Mouse (Mus musculus): ENCODE data around the gene Ndufs7.
"Not testable (repeated sequence)": the region's sequence is repeated elsewhere in the genome, so short reads cannot be mapped to it uniquely, and the experiment has no call there.

Ndufs7 gene

GRCm38 (mm10) chr10:80248971-80249640 is at the start of gene Ndufs7:
Gene Ndufs7, plus strand, starts transcription at chr10:80249121.
- in situ Hi-C loops (cut with MseI, MboI), result loop anchor here (5.0 kb wide), 2 partner anchors 57 to 72 kb away; partner anchors contain the start of gene Efna2 (in 1 of the 2)

GRCm38 (mm10) chr10:80199440-80200008 is 49.4 kb upstream of the Ndufs7 start:
- in situ Hi-C loops (cut with MseI, MboI), result loop anchor here in 1 of 2 experiments (5.0 kb wide), 1 partner anchor 43 kb away; no protein-coding TSS in a partner anchor

GRCm38 (mm10) chr10:80200485-80200884 is 48.4 kb upstream of the Ndufs7 start:
- in situ Hi-C loops (cut with MseI, MboI), result loop anchor here in 1 of 2 experiments (5.0 kb wide), 1 partner anchor 42 kb away; no protein-coding TSS in a partner anchor

- in situ Hi-C loops (cut with MseI, MboI), result loop anchor here in 1 of 2 experiments (5.0 kb wide), 1 partner anchor 38 kb away; no protein-coding TSS in a partner anchor
Observed at GRCm38 (mm10) chr10:80204055-80204454, 44.9 kb upstream of the Ndufs7 start.

- in situ Hi-C loops (cut with MseI, MboI), result no loop called here
Observed at GRCm38 (mm10) chr10:80207201-80207600, 41.7 kb upstream of the Ndufs7 start.

- in situ Hi-C loops (cut with MseI, MboI), result no loop called here
Observed at GRCm38 (mm10) chr10:80207676-80208075, 41.2 kb upstream of the Ndufs7 start.

GRCm38 (mm10) chr10:80208248-80208647 is 40.7 kb upstream of the Ndufs7 start:
- in situ Hi-C loops (cut with MseI, MboI), result no loop called here

- in situ Hi-C loops (cut with MseI, MboI), result no loop called here
Observed at GRCm38 (mm10) chr10:80208841-80209371, 40.0 kb upstream of the Ndufs7 start.

GRCm38 (mm10) chr10:80211547-80212103 is 37.3 kb upstream of the Ndufs7 start:
- in situ Hi-C loops (cut with MseI, MboI), result not testable (repeated sequence)

GRCm38 (mm10) chr10:80215048-80215772 is 33.7 kb upstream of the Ndufs7 start:
- in situ Hi-C loops (cut with MseI, MboI), result no loop called here

- in situ Hi-C loops (cut with MseI, MboI), result no loop called here
Observed at GRCm38 (mm10) chr10:80220676-80221075, 28.2 kb upstream of the Ndufs7 start.

GRCm38 (mm10) chr10:80223137-80223536 is 25.8 kb upstream of the Ndufs7 start:
- in situ Hi-C loops (cut with MseI, MboI), result not testable (repeated sequence)

GRCm38 (mm10) chr10:80226071-80226415 is 22.9 kb upstream of the Ndufs7 start:
- in situ Hi-C loops (cut with MseI, MboI), result no loop called here

GRCm38 (mm10) chr10:80226416-80227165 is 22.3 kb upstream of the Ndufs7 start, which contains the start of gene Mum1:
Gene Mum1, plus strand, starts transcription at chr10:80226434.
- in situ Hi-C loops (cut with MseI, MboI), result no loop called here

- in situ Hi-C loops (cut with MseI, MboI), result no loop called here
Observed at GRCm38 (mm10) chr10:80227166-80227539, 21.8 kb upstream of the Ndufs7 start.

GRCm38 (mm10) chr10:80227877-80228775 is 20.8 kb upstream of the Ndufs7 start:
- in situ Hi-C loops (cut with MseI, MboI), result no loop called here

- in situ Hi-C loops (cut with MseI, MboI), result no loop called here
Observed at GRCm38 (mm10) chr10:80236145-80236825, 12.6 kb upstream of the Ndufs7 start.

GRCm38 (mm10) chr10:80237020-80237419 is 11.9 kb upstream of the Ndufs7 start:
- in situ Hi-C loops (cut with MseI, MboI), result no loop called here

- in situ Hi-C loops (cut with MseI, MboI), result no loop called here
Observed at GRCm38 (mm10) chr10:80238306-80238705, 10.6 kb upstream of the Ndufs7 start.

Measured in mouse trophoblast stem cell (cell line).